Mouse (Mus musculus) intestine, embryonic 16.5 days (tissue): ENCODE data around the gene Relt. TPM values are rescaled to one million over a fixed set of nuclear protein-coding genes. Genes with fewer than 3 reads are reported as not detected.
"Not testable (repeated sequence)": the region's sequence is repeated elsewhere in the genome, so short reads cannot be mapped to it uniquely, and the experiment has no call there.

Experiments
- ATAC-seq: fragments of 200-750 bp; cut with Nextera tagmentation; 2 replicates; pipeline ENCODE4 v1.8.0; 2017; ENCODE audit warnings: moderate TSS enrichment, moderate library complexity
- H3K27ac ChIP-seq: fragments of 300-500 bp; sonication (generic); 2 replicates; pipeline ENCODE4 v1.5.1; 2014; ENCODE audit warnings: mild to moderate bottlenecking, low read length
- H3K27me3 ChIP-seq: fragments of 300-500 bp; sonication (generic); replicated peaks from 2 replicates; pipeline ENCODE4 v1.6.1; 2014; ENCODE audit warnings: low read length, control low read depth, mixed read lengths; ENCODE audit not compliant: control insufficient read depth, insufficient read depth
- H3K36me3 ChIP-seq: fragments of 300-500 bp; sonication (generic); 2 replicates; pipeline ENCODE4 v1.6.1; 2014; ENCODE audit warnings: low read length, control low read depth; ENCODE audit not compliant: control insufficient read depth, insufficient read depth
- H3K4me1 ChIP-seq: fragments of 300-500 bp; sonication (generic); 2 replicates; pipeline ENCODE4 v1.6.1; 2014; ENCODE audit warnings: low read length, control low read depth, mixed read lengths; ENCODE audit not compliant: control insufficient read depth, insufficient read depth
- H3K4me2 ChIP-seq: fragments of 300-500 bp; sonication (generic); 2 replicates; pipeline ENCODE4 v1.6.1; 2014; ENCODE audit warnings: low read depth, low read length, control low read depth
- H3K4me3 ChIP-seq: fragments of 300-500 bp; sonication (generic); 2 replicates; pipeline ENCODE4 v1.5.1; 2014; ENCODE audit warnings: mild to moderate bottlenecking, low read length
- H3K9ac ChIP-seq: fragments of 300-500 bp; sonication (generic); 2 replicates; pipeline ENCODE4 v1.6.1; 2014; ENCODE audit warnings: low read depth, low read length
- H3K9me3 ChIP-seq: fragments of 300-500 bp; sonication (generic); 2 replicates; pipeline ENCODE4 v1.6.1; 2016; ENCODE audit warnings: low read length, control low read depth; ENCODE audit not compliant: control insufficient read depth
- WGBS: fragments of 180-500 bp; shearing (Covaris S2); extraction: QIAGEN DNeasy Blood & Tissue Kit; methylation state at CpG from one replicate; pipeline ENCODE4 v1.1.7; 2014; 5-methylcytosine and 5-hydroxymethylcytosine counted together
- polyA plus RNA-seq: library from polyadenylated mRNA; unstranded; fragments of >200 nt; fragmentation: Nextera tagmentation; extraction: Ambion mirVana; gene quantifications from 2 replicates; pipeline ENCODE4 v1.2.1, GENCODE M21; 2015

The Relt gene
- polyA plus RNA-seq, 1 experiment from 2014 or later, result 3.8 TPM

GRCm38 (mm10) chr7:100853396-100853795 is 9.8 kb downstream of the Relt start:
- no peak overlapping the region for H3K4me3 ChIP-seq
- H3K27me3 ChIP-seq, result no peaks in the 10 kb centered on the region
- H3K9me3 ChIP-seq, result no peaks in the 10 kb centered on the region
- no peak for ATAC-seq
- no peaks in the 10 kb centered on the region for H3K36me3 ChIP-seq
- no peak overlapping the region for H3K9ac ChIP-seq
- no peak overlapping the region for H3K4me2 ChIP-seq
- 81% methylated on average over 3 of the region's 3 CpGs for WGBS
- H3K27ac ChIP-seq, result no peak overlapping the region
- peaks cover 32% of the 10 kb centered on the region for H3K4me1 ChIP-seq

GRCm38 (mm10) chr7:100851481-100852356 is 11.5 kb downstream of the Relt start:
- Histone ChIP-seq H3K9me3 (no peaks in the 10 kb centered on the region), H3K4me3 (no peak overlapping the region), H3K4me1 (peaks cover 32% of the 10 kb centered on the region), H3K27ac (peak overlapping the region; percentile 20), H3K4me2 (no peak overlapping the region; the same call in 1 of the 2 replicates), H3K27me3 (no peaks in the 10 kb centered on the region), H3K9ac (0 out of 2 replicates have a peak overlapping the region, but pooled peaks have one; percentile 24), H3K36me3 (no peaks in the 10 kb centered on the region)
- WGBS, result 55% methylated on average over 9 of the region's 9 CpGs
- ATAC-seq, result no peak

GRCm38 (mm10) chr7:100849508-100849907 is 13.7 kb downstream of the Relt start:
- Histone ChIP-seq H3K36me3 (no peaks in the 10 kb centered on the region), H3K9me3 (no peaks in the 10 kb centered on the region), H3K4me3 (no peak overlapping the region), H3K4me1 (peaks cover 29% of the 10 kb centered on the region), H3K27ac (no peak overlapping the region), H3K4me2 (no peak overlapping the region), H3K27me3 (no peaks in the 10 kb centered on the region), H3K9ac (no peak overlapping the region)
- ATAC-seq, result no peak
- 96% methylated on average over 2 of the region's 2 CpGs for WGBS

GRCm38 (mm10) chr7:100848744-100849143 is 14.5 kb downstream of the Relt start:
- Histone ChIP-seq H3K4me3 (no peak overlapping the region), H3K9me3 (no peaks in the 10 kb centered on the region), H3K27me3 (no peaks in the 10 kb centered on the region), H3K27ac (no peak overlapping the region), H3K4me2 (no peak overlapping the region), H3K36me3 (no peaks in the 10 kb centered on the region), H3K9ac (no peak overlapping the region), H3K4me1 (peaks cover 27% of the 10 kb centered on the region)
- no peak for ATAC-seq
- WGBS, result 37% methylated on average over 6 of the region's 6 CpGs

GRCm38 (mm10) chr7:100847131-100847530 is 16.1 kb downstream of the Relt start:
- H3K4me2 ChIP-seq, result no peak overlapping the region
- ATAC-seq, result no peak
- no peak overlapping the region for H3K4me3 ChIP-seq
- peaks cover 20% of the 10 kb centered on the region for H3K4me1 ChIP-seq
- no peak overlapping the region for H3K9ac ChIP-seq
- H3K27ac ChIP-seq, result no peak overlapping the region
- no peaks in the 10 kb centered on the region for H3K9me3 ChIP-seq
- 88% methylated on average over 6 of the region's 6 CpGs for WGBS
- H3K27me3 ChIP-seq, result no peaks in the 10 kb centered on the region
- no peaks in the 10 kb centered on the region for H3K36me3 ChIP-seq

GRCm38 (mm10) chr7:100846033-100846432 is 17.2 kb downstream of the Relt start:
- not testable (repeated sequence) for H3K4me2 ChIP-seq, H3K4me1 ChIP-seq, H3K9ac ChIP-seq, ATAC-seq, H3K36me3 ChIP-seq, H3K27me3 ChIP-seq, H3K9me3 ChIP-seq, H3K27ac ChIP-seq, H3K4me3 ChIP-seq
- 69% methylated on average over 7 of the region's 7 CpGs for WGBS

GRCm38 (mm10) chr7:100845412-100845811 is 17.8 kb downstream of the Relt start:
- H3K4me1 ChIP-seq, result peaks cover 9% of the 10 kb centered on the region
- H3K4me3 ChIP-seq, result no peak overlapping the region
- H3K4me2 ChIP-seq, result no peak overlapping the region
- H3K27ac ChIP-seq, result peak overlapping the region; percentile 57; the same call in 1 of the 2 replicates
- H3K9me3 ChIP-seq, result no peaks in the 10 kb centered on the region
- no peaks in the 10 kb centered on the region for H3K27me3 ChIP-seq
- 15% methylated on average over 1 of the region's 1 CpGs for WGBS
- ATAC-seq, result peak; percentile 73
- H3K36me3 ChIP-seq, result 0 out of 2 replicates have a peak, but pooled peaks cover 3% of the 10 kb centered on the region
- no peak overlapping the region for H3K9ac ChIP-seq

- H3K9me3 ChIP-seq, result no peaks in the 10 kb centered on the region
- H3K36me3 ChIP-seq, result 0 out of 2 replicates have a peak, but pooled peaks cover 3% of the 10 kb centered on the region
- H3K9ac ChIP-seq, result no peak overlapping the region
- H3K4me1 ChIP-seq, result peaks cover 9% of the 10 kb centered on the region
- no peak for ATAC-seq
- no peak overlapping the region for H3K4me3 ChIP-seq
- peak overlapping the region; percentile 57; the same call in 1 of the 2 replicates for H3K27ac ChIP-seq
- no peak overlapping the region for H3K4me2 ChIP-seq
- no peaks in the 10 kb centered on the region for H3K27me3 ChIP-seq
Measured at GRCm38 (mm10) chr7:100845026-100845400, 18.2 kb downstream of the Relt start.

- no peaks in the 10 kb centered on the region for H3K9me3 ChIP-seq
- no peak overlapping the region for H3K4me2 ChIP-seq
- H3K36me3 ChIP-seq, result 0 out of 2 replicates have a peak, but pooled peaks cover 3% of the 10 kb centered on the region
- WGBS, result 63% methylated on average over 2 of the region's 2 CpGs
- H3K27me3 ChIP-seq, result no peaks in the 10 kb centered on the region
- no peak overlapping the region for H3K9ac ChIP-seq
- peak; percentile 72 for ATAC-seq
- H3K4me1 ChIP-seq, result peaks cover 9% of the 10 kb centered on the region
- H3K4me3 ChIP-seq, result no peak overlapping the region
- H3K27ac ChIP-seq, result 0 out of 2 replicates have a peak overlapping the region, but pooled peaks have one; percentile 57
Measured at GRCm38 (mm10) chr7:100844385-100845025, 18.7 kb downstream of the Relt start.
